Mouse (Mus musculus): ENCODE results near the gene Zfp963.

The Zfp963 gene

DNA sequence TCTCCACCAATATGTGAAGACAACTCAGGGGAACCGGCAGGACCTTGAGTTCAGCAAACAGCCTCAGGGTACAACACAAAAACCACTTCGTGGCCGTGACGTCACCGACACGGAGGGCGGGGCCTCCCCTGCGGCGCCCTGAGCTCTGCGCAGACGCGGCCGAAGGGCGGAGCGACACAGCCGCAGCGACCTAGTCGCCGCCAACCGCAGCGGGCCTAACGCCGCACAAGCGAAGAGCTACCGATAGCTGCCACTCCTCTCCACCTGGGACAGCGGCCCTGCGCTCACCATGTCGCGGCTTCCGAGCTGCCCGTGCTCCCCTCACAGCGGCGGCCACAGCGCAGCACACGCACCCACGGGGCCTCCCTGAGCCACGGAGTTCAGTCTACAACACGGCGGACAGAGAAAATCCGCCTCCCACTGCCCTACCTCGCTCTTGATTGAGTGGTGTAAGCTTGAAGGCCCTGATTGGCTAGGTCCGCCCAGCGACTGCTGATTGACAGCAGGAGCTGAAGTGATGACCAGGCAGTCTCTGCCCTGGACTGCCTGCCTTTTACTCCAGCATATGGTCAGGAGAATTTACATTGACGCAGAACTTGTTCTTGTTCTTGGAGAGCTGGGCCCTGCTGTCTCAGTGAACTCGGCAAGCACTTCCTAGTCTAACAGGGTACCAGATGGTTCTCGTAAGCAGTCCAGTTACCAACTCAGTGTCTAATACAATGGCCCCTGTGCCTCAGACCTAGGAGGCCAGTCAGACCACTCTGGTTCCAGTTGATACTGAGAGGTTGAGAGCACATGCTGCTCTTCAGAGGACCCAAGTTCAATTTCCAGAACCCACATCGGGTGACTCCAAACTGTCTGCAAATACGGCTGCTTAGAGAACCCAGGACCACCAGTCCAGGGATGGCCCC is at the start of gene Zfp963:
Gene Zfp963 (minus strand): TSS at position 427 of the 911 bp plus-strand sequence.
- DNase-seq (ENCODE audit: low spot score): peak; percentile 94

DNA sequence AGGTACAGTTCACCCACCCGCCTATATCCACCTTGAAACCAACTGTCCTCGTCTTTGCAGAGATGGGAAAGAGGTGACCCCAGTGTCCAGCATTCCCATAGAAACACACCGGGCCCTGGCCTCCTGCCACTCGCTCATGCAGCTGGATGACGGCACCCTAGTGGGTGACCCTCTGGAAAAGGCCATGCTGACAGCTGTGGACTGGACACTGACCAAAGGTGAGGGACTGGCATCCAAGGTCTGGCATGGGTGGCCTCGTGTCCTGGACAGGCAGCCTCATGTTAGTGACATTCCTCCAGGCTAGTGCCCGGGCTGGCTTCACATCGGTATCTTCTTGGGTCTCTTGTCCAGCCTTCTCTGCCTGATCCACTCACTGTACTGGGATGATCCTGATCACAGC is 49.5 kb upstream of the Zfp963 start:
- no peak for DNase-seq (ENCODE audit: low spot score)

- no peak for DNase-seq (ENCODE audit: low spot score)
Observed at GRCm38 (mm10) chr8:69797661-69798060, 47.9 kb upstream of the Zfp963 start.

- no peak for DNase-seq (ENCODE audit: low spot score)
Observed at GRCm38 (mm10) chr8:69796721-69797345, 47.1 kb upstream of the Zfp963 start.

DNA sequence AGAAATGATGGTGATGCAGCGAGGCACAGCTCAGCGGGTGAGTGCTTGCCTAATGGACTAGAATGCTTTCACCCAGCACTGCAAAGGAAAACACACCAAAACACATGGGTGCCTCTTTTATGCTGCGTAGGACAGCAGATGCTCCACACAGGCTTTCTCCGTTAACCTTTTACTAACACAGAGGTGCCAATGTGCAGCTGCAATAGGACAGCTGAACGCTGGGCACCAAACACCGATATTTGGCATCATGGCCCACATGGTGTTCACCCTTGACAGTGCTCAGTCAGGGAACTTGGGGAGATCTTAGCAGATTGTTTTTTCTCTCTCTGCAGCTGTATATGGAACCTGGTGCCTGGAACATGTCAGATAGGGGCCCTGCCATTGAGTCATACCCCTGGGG is 45.1 kb upstream of the Zfp963 start:
- no peak for DNase-seq (ENCODE audit: low spot score)

- DNase-seq (ENCODE audit: low spot score): no peak
Observed at GRCm38 (mm10) chr8:69794096-69794495, 44.3 kb upstream of the Zfp963 start.

GRCm38 (mm10) chr8:69793666-69794065 is 43.9 kb upstream of the Zfp963 start:
- no peak for DNase-seq (ENCODE audit: low spot score)

DNA sequence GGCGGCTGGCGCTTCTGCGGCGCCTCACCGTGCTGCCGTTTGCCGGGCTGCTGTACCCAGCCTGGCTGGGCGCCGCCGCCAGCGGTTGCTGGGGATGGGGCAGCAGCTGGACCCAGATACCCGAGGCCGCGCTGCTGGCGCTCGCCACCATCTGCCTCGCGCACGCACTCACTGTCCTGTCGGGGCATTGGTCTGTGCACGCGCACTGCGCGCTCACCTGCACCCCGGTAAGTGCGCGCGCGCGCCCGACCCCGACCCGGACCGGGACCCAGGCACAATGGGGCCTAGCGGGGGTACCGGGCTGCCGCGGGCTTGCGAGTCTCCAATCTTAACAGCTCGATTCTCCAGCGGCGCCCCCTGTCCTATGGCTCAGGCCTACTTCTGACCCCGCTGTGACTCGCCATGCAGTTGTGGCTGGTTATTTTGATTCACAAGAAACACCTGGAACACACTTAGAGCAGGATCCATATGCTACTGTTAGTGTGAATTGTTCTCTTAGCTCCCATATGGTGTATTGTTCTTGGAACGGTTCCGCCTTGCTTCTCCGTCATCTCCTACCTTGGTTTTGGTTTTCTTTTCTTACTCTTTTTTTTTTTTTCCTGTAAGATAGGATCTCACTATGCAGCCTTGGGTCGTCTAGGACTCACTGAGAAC is 41.8 kb upstream of the Zfp963 start:
- no peak for DNase-seq (ENCODE audit: low spot score)

GRCm38 (mm10) chr8:69790773-69791367 is 41.1 kb upstream of the Zfp963 start, which contains the start of the genes Atp13a1 and Zfp866:
TSS of gene Atp13a1 (plus strand) at chr8:69791163.
TSS of gene Zfp866 (minus strand) at chr8:69791178.
- peak; percentile 91 for DNase-seq (ENCODE audit: low spot score)

- DNase-seq (ENCODE audit: low spot score): no peak
Observed at GRCm38 (mm10) chr8:69790364-69790763, 40.6 kb upstream of the Zfp963 start.

GRCm38 (mm10) chr8:69789731-69790130 is 40.0 kb upstream of the Zfp963 start:
- no peak for DNase-seq (ENCODE audit: low spot score)

GRCm38 (mm10) chr8:69789105-69789504 is 39.3 kb upstream of the Zfp963 start:
- DNase-seq (ENCODE audit: low spot score): no peak

DNA sequence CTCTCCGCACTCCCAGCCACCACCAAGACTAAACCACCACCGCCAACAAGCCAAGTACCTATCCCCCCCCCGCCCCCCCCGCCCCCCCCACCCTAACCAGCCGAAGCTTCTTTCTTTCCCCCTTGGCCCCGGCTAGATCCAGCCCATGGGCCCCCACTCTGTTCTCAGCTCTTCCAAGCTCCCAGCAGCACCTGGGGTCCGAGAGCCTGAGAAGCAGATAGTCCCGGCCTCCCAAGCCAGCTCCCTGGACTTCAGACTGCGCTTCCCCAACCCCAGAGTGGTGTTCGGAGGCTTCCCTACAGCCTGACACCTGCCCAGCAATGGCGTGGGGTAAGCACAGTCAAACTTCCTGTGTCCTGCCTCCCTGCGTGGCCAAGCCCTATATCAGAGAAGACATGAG is 27.3 kb upstream of the Zfp963 start:
- DNase-seq (ENCODE audit: low spot score): no peak

DNA sequence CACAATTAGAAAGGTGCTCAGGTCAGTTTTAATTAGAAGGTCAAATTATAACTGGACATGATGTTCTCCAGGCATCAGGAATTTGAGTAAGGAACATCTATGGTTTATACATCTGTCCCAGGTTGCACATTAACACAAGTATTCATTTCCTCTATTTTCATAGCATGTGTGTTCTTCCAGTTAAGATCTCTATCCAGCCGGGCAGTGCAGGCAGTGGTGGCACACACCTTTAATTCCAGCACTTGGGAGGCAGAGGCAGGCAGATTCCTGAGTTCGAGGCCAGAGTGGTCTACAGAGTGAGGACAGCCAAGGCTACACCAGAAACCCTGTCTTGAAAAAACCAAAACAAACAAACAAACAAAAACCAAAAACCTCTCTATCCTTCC is 25.4 kb upstream of the Zfp963 start:
- no peak for DNase-seq (ENCODE audit: low spot score)

DNA sequence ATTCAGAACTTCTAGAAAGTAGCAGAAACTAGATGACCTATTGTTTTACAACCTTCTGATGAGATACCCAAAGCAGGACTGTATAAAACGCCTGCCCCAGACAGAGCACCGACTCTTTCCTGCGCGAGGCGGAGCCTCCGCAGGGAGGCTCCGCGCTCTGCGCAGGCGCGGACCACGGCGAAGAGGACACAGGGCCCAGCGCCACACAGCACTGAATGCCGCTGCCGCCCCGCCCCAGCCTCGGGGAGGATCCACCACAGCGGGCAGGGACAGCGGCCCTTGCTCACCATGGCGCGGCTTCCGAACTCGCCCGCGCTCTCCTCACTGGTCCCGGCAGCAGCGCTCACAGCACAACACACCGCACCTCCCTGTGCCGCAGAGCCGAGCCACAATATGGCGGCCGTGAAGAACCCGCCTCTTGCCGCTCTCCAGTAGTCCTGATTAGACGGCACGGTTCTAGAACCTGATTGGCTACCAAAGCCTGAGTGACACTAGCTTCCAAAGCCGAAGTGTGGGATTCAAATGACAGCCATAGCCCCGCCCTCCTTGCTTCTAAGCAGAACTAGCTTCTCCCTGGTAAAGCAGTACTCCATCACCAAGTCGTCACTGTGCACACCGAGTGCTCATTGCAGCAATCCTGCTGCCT is 24.9 kb upstream of the Zfp963 start, which contains the start of gene Gm20422:
Gene Gm20422 (minus strand): TSS at position 384 of the 646 bp plus-strand sequence.
- DNase-seq (ENCODE audit: low spot score): peak; percentile 96

DNA sequence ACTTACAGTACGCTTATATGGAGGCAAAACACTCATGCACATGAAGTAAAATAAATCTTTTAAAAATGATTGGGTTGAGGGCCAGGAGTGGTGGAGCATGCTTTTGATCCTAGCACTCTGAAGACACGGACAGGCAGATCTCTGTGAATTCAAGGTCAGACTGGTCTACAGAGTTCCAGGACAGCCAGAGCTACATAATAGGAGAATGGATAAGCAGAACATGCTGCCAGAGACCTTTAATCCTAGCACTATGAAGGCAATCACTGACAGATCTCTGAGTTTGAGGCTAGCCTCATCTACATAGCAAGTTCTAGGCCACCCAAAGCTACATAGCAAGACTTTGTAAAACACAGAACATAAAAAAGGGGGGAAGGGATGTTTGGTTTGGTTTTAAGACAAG is 22.3 kb upstream of the Zfp963 start:
- DNase-seq (ENCODE audit: low spot score): no peak

DNA sequence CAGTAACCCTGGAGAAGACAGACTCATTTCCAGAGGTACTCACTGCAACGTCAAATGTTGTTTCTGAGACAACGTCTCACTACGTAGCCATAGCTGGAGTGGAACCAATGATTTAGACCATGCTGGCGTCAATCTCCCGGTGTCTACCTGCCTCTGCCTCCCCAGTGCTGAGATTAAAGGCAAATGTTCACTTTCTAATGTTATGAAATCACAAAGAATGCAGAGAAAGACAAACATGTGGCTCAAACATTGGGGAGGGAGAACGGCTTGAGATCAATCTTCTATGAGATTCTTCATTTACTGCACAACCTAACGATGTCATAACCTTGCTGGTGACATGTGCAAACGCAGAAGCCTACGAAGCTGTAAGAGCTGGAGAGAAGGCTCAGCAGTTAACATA is 21.5 kb upstream of the Zfp963 start:
- DNase-seq (ENCODE audit: low spot score): no peak

DNA sequence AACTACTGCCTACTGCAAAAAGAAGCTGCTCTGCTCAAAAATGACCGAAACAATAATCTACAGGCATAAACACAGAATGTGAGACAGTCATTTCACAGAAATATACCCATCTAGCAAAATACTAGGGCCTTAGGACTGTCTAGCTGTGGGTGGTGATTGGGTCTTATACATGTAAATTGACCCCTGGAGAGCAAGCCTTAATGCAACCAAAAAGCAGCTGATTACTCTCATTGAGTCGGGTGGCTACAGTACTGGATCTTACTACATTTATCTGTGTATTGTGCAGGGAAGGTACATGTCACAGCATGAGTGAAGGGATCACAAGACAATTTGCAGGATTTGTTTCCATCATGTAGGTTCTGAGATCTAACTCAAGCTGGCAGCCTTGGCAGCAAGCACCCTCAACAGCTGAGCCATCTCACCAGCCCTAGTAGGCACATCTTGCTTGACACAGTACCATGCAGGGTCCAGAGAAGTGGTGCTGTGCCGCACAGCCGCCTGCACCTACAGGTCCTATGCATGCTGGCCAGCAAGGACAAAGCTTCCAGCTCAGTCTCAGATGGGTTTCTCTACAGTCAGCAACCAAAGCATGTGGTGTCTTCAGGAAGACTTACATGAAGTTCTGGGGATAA is 12.2 kb upstream of the Zfp963 start:
- no peak for DNase-seq (ENCODE audit: low spot score)

DNA sequence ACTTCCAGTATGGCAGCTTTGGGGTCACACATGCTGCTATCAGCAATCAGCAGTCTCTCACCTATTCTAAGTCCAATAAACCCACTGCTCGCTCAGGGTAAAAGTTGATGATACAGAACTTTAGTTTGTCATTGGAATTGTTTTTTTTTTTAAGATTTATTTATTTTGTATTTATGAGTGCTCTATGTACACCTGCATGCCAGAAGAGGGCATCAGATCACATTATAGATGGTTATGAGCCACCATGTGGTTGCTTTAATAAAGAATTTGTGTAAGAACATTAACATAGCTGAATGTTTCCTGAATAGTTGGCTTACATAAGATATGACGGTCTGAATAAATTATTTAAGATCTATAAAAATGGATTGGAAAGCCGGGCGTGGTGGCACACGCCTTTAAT is 8.5 kb upstream of the Zfp963 start:
- no peak for DNase-seq (ENCODE audit: low spot score)

GRCm38 (mm10) chr8:69752437-69752836 is 2.7 kb upstream of the Zfp963 start:
- no peak for DNase-seq (ENCODE audit: low spot score)

DNA sequence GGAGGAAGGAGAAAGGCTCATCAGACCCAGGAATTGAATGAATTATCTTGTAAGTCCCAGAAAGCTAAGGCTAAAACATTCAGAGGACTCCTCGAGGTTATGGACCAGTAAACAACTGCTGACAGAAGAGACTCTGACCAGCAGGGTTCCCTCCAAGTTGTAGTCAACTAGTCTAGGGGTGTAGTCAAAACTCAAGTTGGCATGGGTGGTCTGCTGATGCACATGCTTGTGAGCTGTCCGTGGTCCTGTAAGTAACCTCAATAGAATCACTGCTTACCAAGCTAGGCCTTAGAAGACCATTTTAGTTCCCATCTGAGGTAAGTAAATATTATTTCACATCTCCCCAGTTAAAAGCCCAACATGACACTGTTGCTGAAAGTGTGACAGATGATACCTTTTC is 8.5 kb downstream of the Zfp963 start:
- DNase-seq (ENCODE audit: low spot score): no peak
